Mouse (Mus musculus) hindbrain, embryonic 15.5 days (tissue): ENCODE measurements at regions not wholly inside any gene's neighbourhood (a gene's known extent, or its start where the extent isn't known, plus 50 kb on each side); places are given as distances from the start of the nearest gene placed in this dataset.

Source experiments
- ATAC-seq: fragments of 200-750 bp; cut with Nextera tagmentation; 2 replicates; pipeline ENCODE4 v1.8.0; 2017; ENCODE audit warnings: low read depth, moderate number of reproducible peaks, moderate TSS enrichment; ENCODE audit not compliant: low FRiP score
- H3K27ac ChIP-seq: fragments of 300-500 bp; sonication (generic); replicated peaks from 2 replicates; pipeline ENCODE4 v1.5.1; 2015; ENCODE audit warnings: mild to moderate bottlenecking, inconsistent platforms
- H3K27me3 ChIP-seq: fragments of 300-500 bp; sonication (generic); 2 replicates; pipeline ENCODE4 v1.6.1; 2015; ENCODE audit warnings: control low read depth, inconsistent platforms
- H3K36me3 ChIP-seq: fragments of 300-500 bp; sonication (generic); 2 replicates; pipeline ENCODE4 v1.6.1; 2015; ENCODE audit warnings: control low read depth, inconsistent platforms
- H3K4me1 ChIP-seq: fragments of 300-500 bp; sonication (generic); replicated peaks from 2 replicates; pipeline ENCODE4 v1.6.1; 2015; ENCODE audit warnings: control low read depth, inconsistent platforms
- H3K4me2 ChIP-seq: fragments of 300-500 bp; sonication (generic); 2 replicates; pipeline ENCODE4 v1.6.1; 2015; ENCODE audit warnings: moderate library complexity, mild to moderate bottlenecking, inconsistent platforms
- H3K4me3 ChIP-seq: fragments of 300-500 bp; sonication (generic); 2 replicates; pipeline ENCODE4 v1.5.1; 2015; ENCODE audit warnings: mild to moderate bottlenecking, inconsistent platforms
- H3K9ac ChIP-seq: fragments of 300-500 bp; sonication (generic); 2 replicates; pipeline ENCODE4 v1.6.1; 2015; ENCODE audit warnings: inconsistent platforms
- H3K9me3 ChIP-seq: fragments of 300-500 bp; sonication (generic); 2 replicates; pipeline ENCODE4 v1.6.1; 2016; ENCODE audit warnings: control low read depth, inconsistent platforms
- WGBS: fragments of 180-500 bp; shearing (Covaris S2); methylation state at CpG from one replicate; pipeline ENCODE4 v1.1.7; 2015; 5-methylcytosine and 5-hydroxymethylcytosine counted together

GRCm38 (mm10) chr6:101075753-101076516 is 242.5 kb downstream of the Ppp4r2 start:
- WGBS: 53% methylated on average over 8 of the region's 8 CpGs
- H3K4me1 ChIP-seq: 0 out of 2 replicates have a peak, but pooled peaks cover 6% of the 10 kb centered on the region
- no peaks in the 10 kb centered on the region for H3K27me3 ChIP-seq
- H3K4me3 ChIP-seq: no peak overlapping the region
- H3K9me3 ChIP-seq: no peaks in the 10 kb centered on the region
- H3K36me3 ChIP-seq: no peaks in the 10 kb centered on the region
- no peak overlapping the region for H3K4me2 ChIP-seq
- no peak overlapping the region for H3K27ac ChIP-seq
- no peak overlapping the region for H3K9ac ChIP-seq
- 0 out of 2 replicates have a peak, but pooled peaks have one; percentile 40 for ATAC-seq

GRCm38 (mm10) chr6:101078294-101078693 is 244.9 kb downstream of the Ppp4r2 start:
- H3K4me1 ChIP-seq: 0 out of 2 replicates have a peak, but pooled peaks cover 6% of the 10 kb centered on the region
- H3K4me3 ChIP-seq: no peak overlapping the region
- H3K4me2 ChIP-seq: no peak overlapping the region
- H3K36me3 ChIP-seq: no peaks in the 10 kb centered on the region
- H3K9me3 ChIP-seq: no peaks in the 10 kb centered on the region
- no peak for ATAC-seq
- H3K27ac ChIP-seq: no peak overlapping the region
- no peaks in the 10 kb centered on the region for H3K27me3 ChIP-seq
- WGBS: 68% methylated on average over 5 of the region's 5 CpGs
- no peak overlapping the region for H3K9ac ChIP-seq

- Histone ChIP-seq H3K9me3 (no peaks in the 10 kb centered on the region), H3K27me3 (no peaks in the 10 kb centered on the region), H3K36me3 (no peaks in the 10 kb centered on the region), H3K4me2 (no peak overlapping the region), H3K9ac (no peak overlapping the region), H3K4me1 (no peaks in the 10 kb centered on the region), H3K4me3 (no peak overlapping the region), H3K27ac (no peak overlapping the region)
- ATAC-seq: no peak
- 62% methylated on average over 7 of the region's 7 CpGs for WGBS
These were observed 250.3 kb downstream of the Ppp4r2 start for GRCm38 (mm10) chr6:101083676-101084075.

GRCm38 (mm10) chr6:101092179-101092578 is 258.8 kb downstream of the Ppp4r2 start:
- Histone ChIP-seq H3K27ac (no peak overlapping the region), H3K27me3 (no peaks in the 10 kb centered on the region), H3K4me2 (no peak overlapping the region), H3K9ac (no peak overlapping the region), H3K9me3 (no peaks in the 10 kb centered on the region), H3K4me3 (no peak overlapping the region), H3K4me1 (peaks cover 4% of the 10 kb centered on the region; the same call in 1 of the 2 replicates), H3K36me3 (no peaks in the 10 kb centered on the region)
- no peak for ATAC-seq
- 31% methylated on average over 10 of the region's 10 CpGs for WGBS
